Mouse (Mus musculus) forebrain, embryonic 16.5 days (tissue): Measurements from ENCODE around the gene Sntg2. TPM values are rescaled to one million over a fixed set of nuclear protein-coding genes. Genes with fewer than 3 reads are reported as not detected.

Experiments used
- ATAC-seq: fragments of 200-750 bp; cut with Nextera tagmentation; 2 replicates; pipeline ENCODE4 v1.8.0; 2017; ENCODE audit warnings: mild to moderate bottlenecking, moderate library complexity
- H3K27ac ChIP-seq: fragments of 300-500 bp; sonication (generic); 2 replicates; pipeline ENCODE4 v1.5.1; 2014; ENCODE audit warnings: low read length, control low read depth
- H3K27me3 ChIP-seq: fragments of 300-500 bp; sonication (generic); replicated peaks from 2 replicates; pipeline ENCODE4 v1.6.1; 2014; ENCODE audit warnings: low read length; ENCODE audit not compliant: control insufficient read depth, insufficient read depth
- H3K36me3 ChIP-seq: fragments of 300-500 bp; sonication (generic); 2 replicates; pipeline ENCODE4 v1.6.1; 2014; ENCODE audit not compliant: control insufficient read depth, insufficient read depth
- H3K4me1 ChIP-seq: fragments of 300-500 bp; sonication (generic); replicated peaks from 2 replicates; pipeline ENCODE4 v1.6.1; 2014; ENCODE audit warnings: low read length; ENCODE audit not compliant: control insufficient read depth, insufficient read depth
- H3K4me2 ChIP-seq: fragments of 300-500 bp; sonication (generic); 2 replicates; pipeline ENCODE4 v1.6.1; 2014; ENCODE audit warnings: mild to moderate bottlenecking, low read length, control low read depth
- H3K4me3 ChIP-seq: fragments of 300-500 bp; sonication (generic); replicated peaks from 2 replicates; pipeline ENCODE4 v1.5.1; 2014; ENCODE audit warnings: mild to moderate bottlenecking, low read length, control low read depth
- H3K9ac ChIP-seq: fragments of 300-500 bp; sonication (generic); replicated peaks from 2 replicates; pipeline ENCODE4 v1.6.1; 2014; ENCODE audit warnings: low read depth, low read length, control low read depth
- H3K9me3 ChIP-seq: fragments of 300-500 bp; sonication (generic); 2 replicates; pipeline ENCODE4 v1.6.1; 2016; ENCODE audit warnings: low read length; ENCODE audit not compliant: control insufficient read depth
- WGBS: fragments of 180-500 bp; shearing (Covaris S2); extraction: QIAGEN DNeasy Blood & Tissue Kit; methylation state at CpG from one replicate; pipeline ENCODE4 v1.1.7; 2014; 5-methylcytosine and 5-hydroxymethylcytosine counted together
- polyA plus RNA-seq: library from polyadenylated mRNA; unstranded; fragments of >200 nt; fragmentation: Nextera tagmentation; extraction: Ambion mirVana; gene quantifications from 2 replicates; pipeline ENCODE4 v1.2.1, GENCODE M21; 2015

The Sntg2 gene
- polyA plus RNA-seq, 1 experiment from 2014 or later = 3.1 TPM

DNA sequence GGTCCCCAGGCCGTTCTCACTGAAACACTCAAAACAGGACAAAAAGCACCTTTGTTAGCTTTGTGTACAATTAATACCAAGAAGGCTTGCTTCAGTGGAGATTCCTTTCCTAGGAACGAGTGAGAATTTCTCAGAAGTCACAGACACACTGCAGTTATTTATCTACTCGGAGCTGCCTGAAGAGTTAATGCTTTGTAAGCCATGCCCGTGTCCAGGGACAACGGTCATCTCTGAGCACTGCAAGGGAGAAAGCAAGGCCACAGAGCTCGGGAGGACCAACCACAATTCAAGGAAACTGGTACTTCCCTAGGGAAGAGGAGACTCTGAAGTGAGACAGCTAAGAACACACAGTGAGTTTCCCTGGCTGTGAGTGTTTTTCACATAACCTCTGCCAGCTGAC is 15.5 kb downstream of the Sntg2 start:
- H3K27me3 ChIP-seq = no peaks in the 10 kb centered on the region
- H3K9ac ChIP-seq = no peak overlapping the region
- H3K36me3 ChIP-seq = no peaks in the 10 kb centered on the region
- no peak overlapping the region for H3K27ac ChIP-seq
- WGBS = 57% methylated on average over 6 of the region's 6 CpGs
- ATAC-seq = no peak
- H3K4me1 ChIP-seq = no peaks in the 10 kb centered on the region
- H3K9me3 ChIP-seq = no peaks in the 10 kb centered on the region
- no peak overlapping the region for H3K4me3 ChIP-seq
- no peak overlapping the region for H3K4me2 ChIP-seq

DNA sequence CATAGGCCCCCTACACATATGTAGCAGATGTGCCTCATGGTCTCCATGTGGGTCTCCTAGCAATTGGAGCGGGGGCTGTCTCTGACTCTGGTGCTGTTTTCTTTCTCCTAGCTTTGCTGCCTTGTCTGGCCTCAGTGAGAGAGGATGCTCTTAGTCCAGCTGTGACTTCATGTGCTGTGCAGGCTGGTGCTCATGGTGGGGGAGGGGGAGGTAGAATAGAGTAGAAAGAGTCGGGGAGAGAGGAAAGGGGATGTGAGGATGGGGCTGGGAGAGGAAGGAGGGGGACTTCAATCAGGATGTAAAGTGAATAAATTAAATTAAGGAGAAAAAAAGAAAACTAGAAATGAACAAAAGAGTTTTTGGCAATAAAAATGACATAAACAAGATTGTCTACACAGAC is 20.8 kb downstream of the Sntg2 start:
- Histone ChIP-seq H3K27ac (no peak overlapping the region), H3K36me3 (no peaks in the 10 kb centered on the region), H3K4me3 (no peak overlapping the region), H3K27me3 (no peaks in the 10 kb centered on the region), H3K4me1 (no peaks in the 10 kb centered on the region), H3K9me3 (no peaks in the 10 kb centered on the region), H3K9ac (no peak overlapping the region), H3K4me2 (no peak overlapping the region)
- ATAC-seq = no peak
- 62% methylated on average over 2 of the region's 2 CpGs for WGBS

DNA sequence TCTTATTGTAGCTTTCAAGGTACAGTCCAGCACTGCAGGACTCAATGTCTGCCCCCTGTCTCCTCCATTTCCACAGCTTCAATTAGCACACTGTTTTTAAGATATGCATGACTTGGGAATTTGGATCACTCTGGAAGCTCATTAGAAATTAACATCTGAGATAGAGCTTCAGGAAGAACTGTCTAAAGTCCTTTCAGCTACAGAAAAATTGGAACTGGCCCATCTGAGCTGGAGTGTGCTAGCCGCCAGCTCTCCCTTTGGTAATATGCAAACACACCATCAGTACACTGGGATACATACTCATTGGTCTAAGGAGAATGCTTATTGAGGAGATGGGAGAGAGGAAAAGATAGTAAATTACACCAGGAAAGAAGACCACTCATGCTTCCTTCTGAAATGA is 25.1 kb downstream of the Sntg2 start:
- H3K4me3 ChIP-seq = no peak overlapping the region
- no peaks in the 10 kb centered on the region for H3K4me1 ChIP-seq
- H3K4me2 ChIP-seq = no peak overlapping the region
- H3K27ac ChIP-seq = no peak overlapping the region
- H3K9ac ChIP-seq = no peak overlapping the region
- 44% methylated on average over 1 of the region's 1 CpGs for WGBS
- H3K27me3 ChIP-seq = no peaks in the 10 kb centered on the region
- no peaks in the 10 kb centered on the region for H3K36me3 ChIP-seq
- H3K9me3 ChIP-seq = no peaks in the 10 kb centered on the region
- ATAC-seq = no peak

DNA sequence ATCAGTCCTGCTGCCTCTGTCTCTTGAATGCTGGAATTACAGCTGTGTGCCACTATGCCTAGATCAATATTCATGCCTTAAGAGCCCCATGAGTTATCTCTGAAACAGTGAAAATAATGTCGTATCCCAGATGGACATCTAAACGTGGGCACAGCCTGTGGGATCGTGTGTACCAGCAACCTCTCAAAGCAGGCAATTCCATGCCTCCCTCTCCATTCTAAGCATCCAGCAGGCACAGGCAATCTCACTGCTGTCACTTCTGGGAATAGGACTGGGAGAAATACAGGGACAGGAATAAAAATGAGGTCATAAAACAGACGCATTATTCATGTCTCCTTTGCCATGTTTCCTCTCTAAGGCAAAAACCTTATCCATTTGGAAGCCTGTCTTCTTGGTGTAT is 25.9 kb downstream of the Sntg2 start:
- no peak for ATAC-seq
- Histone ChIP-seq H3K27me3 (no peaks in the 10 kb centered on the region), H3K9ac (no peak overlapping the region), H3K36me3 (no peaks in the 10 kb centered on the region), H3K4me3 (no peak overlapping the region), H3K27ac (no peak overlapping the region), H3K4me1 (no peaks in the 10 kb centered on the region), H3K4me2 (no peak overlapping the region), H3K9me3 (no peaks in the 10 kb centered on the region)
- 72% methylated on average over 4 of the region's 4 CpGs for WGBS

DNA sequence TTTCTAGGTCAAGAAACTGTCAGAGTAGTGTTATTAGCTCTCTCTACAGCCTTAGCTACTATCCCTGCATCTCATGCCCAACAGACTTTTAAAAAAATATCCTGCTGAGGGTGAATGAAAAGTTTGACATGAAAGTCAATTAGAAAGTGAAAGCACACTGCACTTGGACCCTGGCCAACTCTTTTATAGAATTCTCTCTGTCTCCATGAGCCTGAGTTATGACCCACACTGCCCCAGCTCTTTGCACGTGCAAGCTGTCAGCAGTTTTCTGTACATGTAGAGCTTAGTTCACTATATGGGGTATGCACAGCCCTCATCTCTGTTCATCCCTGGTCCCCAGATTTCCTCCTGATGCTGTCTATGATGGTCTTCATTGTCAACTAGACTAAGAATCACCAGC is 28.4 kb downstream of the Sntg2 start:
- Histone ChIP-seq H3K4me2 (no peak overlapping the region), H3K27ac (no peak overlapping the region), H3K27me3 (no peaks in the 10 kb centered on the region), H3K9ac (no peak overlapping the region), H3K36me3 (no peaks in the 10 kb centered on the region), H3K9me3 (no peaks in the 10 kb centered on the region), H3K4me3 (no peak overlapping the region), H3K4me1 (no peaks in the 10 kb centered on the region)
- no peak for ATAC-seq
- 22% methylated on average over 1 of the region's 1 CpGs for WGBS

DNA sequence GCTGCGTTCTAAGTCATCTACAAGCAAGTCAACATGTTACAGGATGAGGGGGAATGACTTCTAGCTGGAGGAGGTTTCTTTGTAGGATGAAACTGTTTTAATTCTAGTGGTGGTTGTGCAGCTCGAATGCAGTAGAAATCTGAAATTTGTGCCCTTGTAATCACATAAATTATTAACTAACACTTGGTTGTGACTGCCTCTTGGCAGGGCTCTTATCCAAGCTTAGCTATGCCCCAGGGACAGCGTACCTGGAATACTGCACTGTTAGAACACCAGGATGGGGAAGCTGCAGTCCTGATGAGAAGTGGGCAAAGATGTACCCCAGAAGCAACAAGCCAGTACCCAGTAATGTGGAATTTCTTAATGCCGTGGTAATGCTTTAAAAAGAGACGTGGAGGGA is 36.9 kb downstream of the Sntg2 start:
- Histone ChIP-seq H3K9ac (no peak overlapping the region), H3K9me3 (no peaks in the 10 kb centered on the region), H3K4me1 (no peaks in the 10 kb centered on the region), H3K4me2 (no peak overlapping the region), H3K36me3 (no peaks in the 10 kb centered on the region), H3K27me3 (no peaks in the 10 kb centered on the region), H3K27ac (no peak overlapping the region), H3K4me3 (no peak overlapping the region)
- no peak for ATAC-seq
- 87% methylated on average over 5 of the region's 5 CpGs for WGBS

DNA sequence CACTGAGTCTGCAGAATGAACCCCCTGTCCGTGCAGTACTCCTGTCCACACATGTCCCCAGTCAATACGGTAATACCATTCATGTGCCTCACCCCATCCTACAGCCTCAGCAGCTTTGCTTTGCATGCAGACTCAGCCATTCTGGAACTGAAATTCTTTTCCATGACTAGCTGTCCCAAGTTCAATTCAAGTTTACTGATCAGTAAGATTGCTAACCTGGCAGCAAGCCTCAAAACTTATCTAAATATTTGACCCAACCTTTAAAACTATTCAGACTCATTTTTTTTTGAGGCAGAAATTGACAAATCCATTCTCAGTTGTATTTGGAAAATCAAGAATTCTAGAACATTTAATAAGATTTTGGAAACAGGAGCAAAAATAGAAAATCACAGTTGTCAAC is 38.7 kb downstream of the Sntg2 start:
- Histone ChIP-seq H3K27me3 (no peaks in the 10 kb centered on the region), H3K36me3 (no peaks in the 10 kb centered on the region), H3K27ac (no peak overlapping the region), H3K4me2 (no peak overlapping the region), H3K9me3 (no peaks in the 10 kb centered on the region), H3K4me1 (no peaks in the 10 kb centered on the region), H3K9ac (no peak overlapping the region), H3K4me3 (no peak overlapping the region)
- no peak for ATAC-seq
- 87% methylated on average over 2 of the region's 2 CpGs for WGBS

DNA sequence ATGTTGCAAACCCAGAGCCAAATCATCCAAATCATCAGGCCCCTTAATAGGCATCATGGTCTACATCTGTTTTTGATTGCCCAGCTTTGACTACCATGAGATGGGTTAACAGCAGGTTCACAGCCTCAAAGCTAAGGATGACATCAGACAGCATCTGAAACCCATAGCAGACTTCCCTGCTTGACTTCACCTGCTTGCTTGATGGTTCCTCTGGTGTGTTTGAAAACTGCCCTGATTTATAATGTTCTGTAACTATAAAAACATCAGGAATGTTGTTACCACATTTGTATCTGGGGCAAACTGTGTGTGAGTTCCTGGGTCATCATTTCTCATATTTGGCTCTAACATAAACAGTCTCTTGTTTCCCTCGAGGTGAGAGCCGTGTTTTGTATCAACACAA is 55.2 kb downstream of the Sntg2 start:
- no peaks in the 10 kb centered on the region for H3K9me3 ChIP-seq
- H3K27ac ChIP-seq = no peak overlapping the region
- H3K4me1 ChIP-seq = no peaks in the 10 kb centered on the region
- 88% methylated on average over 2 of the region's 2 CpGs for WGBS
- H3K27me3 ChIP-seq = no peaks in the 10 kb centered on the region
- H3K36me3 ChIP-seq = no peaks in the 10 kb centered on the region
- ATAC-seq = no peak
- H3K9ac ChIP-seq = no peak overlapping the region
- no peak overlapping the region for H3K4me2 ChIP-seq
- no peak overlapping the region for H3K4me3 ChIP-seq

DNA sequence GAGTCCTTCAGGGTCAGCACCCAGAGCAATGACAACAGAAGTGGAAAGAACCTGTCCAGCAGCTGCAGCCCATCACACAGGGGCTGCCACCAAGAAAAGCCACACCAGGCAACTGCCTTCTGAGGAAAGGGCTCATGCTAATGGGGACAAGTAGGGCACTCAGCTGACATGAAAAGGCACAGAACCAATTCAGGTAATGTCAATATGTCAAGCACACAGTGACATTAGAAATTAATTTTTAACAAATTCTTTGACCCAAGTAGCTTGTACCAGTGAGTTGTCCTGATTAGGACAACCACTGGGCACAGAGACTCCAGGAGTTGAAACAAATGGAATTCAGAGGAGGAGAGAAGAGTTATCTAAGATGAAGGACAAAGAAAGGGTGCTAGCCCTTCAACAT is 60.2 kb downstream of the Sntg2 start:
- Histone ChIP-seq H3K4me3 (no peak overlapping the region), H3K9ac (no peak overlapping the region), H3K27ac (no peak overlapping the region), H3K36me3 (no peaks in the 10 kb centered on the region), H3K27me3 (no peaks in the 10 kb centered on the region), H3K4me1 (peaks cover 6% of the 10 kb centered on the region), H3K4me2 (no peak overlapping the region), H3K9me3 (no peaks in the 10 kb centered on the region)
- ATAC-seq = no peak

DNA sequence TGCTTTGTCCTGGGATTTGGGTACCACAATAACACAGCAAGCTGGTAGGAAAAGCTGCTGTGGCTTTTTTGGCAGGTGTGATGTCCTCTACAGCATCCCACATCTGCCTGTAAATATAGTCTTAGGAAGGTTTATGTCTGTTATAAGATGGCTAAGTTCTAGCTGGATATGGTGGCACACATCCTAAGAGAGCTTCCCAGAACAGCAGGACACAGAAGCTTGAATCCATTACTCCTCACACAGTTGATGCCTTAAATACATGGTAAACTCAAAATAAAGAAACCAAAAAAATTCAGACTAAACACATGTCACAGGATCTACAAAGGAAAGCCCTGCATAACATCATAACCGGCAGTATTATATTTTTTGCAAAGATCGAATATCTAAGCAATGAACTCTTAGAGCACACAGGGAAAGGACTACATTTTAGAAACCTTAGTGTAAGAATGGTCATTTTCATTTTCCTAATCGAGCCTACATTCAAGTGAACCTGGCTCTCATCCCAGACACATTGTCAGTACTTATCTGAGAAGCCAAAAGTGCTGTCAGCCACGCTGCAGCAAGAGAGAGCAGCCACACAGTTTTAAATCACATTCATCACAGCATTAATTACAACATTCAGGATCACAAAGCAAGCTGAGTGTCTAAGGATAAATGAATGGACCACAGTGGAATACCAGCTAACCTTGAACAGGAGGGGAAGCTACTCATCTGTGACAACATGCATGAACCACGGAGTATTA is 64.8 kb downstream of the Sntg2 start:
- 36% methylated on average over 5 of the region's 5 CpGs for WGBS
- H3K4me1 ChIP-seq = peaks cover 6% of the 10 kb centered on the region
- no peaks in the 10 kb centered on the region for H3K9me3 ChIP-seq
- no peaks in the 10 kb centered on the region for H3K27me3 ChIP-seq
- peak; percentile 80 for ATAC-seq
- no peaks in the 10 kb centered on the region for H3K36me3 ChIP-seq
- no peak overlapping the region for H3K27ac ChIP-seq
- H3K4me2 ChIP-seq = no peak overlapping the region
- no peak overlapping the region for H3K4me3 ChIP-seq
- no peak overlapping the region for H3K9ac ChIP-seq
